Mouse (Mus musculus) kidney, adult 2 months (tissue): Measurements from ENCODE around the gene Pcgf2.

Experiments used
- CTCF ChIP-seq: fragments of 200-500 bp; conservative IDR thresholded peaks from 2 replicates; pipeline ENCODE4 v1.5.1; 2011; ENCODE audit warnings: low read depth, mild to moderate bottlenecking, control low read depth, low read length, moderate library complexity, mixed read lengths; ENCODE audit not compliant: insufficient read depth, insufficient read length
- POLR2A ChIP-seq: fragments of 200-500 bp; IDR thresholded peaks from one replicate; pipeline ENCODE4 v1.6.1; 2011; ENCODE audit warnings: low read depth, low read length, control low read depth

DNA sequence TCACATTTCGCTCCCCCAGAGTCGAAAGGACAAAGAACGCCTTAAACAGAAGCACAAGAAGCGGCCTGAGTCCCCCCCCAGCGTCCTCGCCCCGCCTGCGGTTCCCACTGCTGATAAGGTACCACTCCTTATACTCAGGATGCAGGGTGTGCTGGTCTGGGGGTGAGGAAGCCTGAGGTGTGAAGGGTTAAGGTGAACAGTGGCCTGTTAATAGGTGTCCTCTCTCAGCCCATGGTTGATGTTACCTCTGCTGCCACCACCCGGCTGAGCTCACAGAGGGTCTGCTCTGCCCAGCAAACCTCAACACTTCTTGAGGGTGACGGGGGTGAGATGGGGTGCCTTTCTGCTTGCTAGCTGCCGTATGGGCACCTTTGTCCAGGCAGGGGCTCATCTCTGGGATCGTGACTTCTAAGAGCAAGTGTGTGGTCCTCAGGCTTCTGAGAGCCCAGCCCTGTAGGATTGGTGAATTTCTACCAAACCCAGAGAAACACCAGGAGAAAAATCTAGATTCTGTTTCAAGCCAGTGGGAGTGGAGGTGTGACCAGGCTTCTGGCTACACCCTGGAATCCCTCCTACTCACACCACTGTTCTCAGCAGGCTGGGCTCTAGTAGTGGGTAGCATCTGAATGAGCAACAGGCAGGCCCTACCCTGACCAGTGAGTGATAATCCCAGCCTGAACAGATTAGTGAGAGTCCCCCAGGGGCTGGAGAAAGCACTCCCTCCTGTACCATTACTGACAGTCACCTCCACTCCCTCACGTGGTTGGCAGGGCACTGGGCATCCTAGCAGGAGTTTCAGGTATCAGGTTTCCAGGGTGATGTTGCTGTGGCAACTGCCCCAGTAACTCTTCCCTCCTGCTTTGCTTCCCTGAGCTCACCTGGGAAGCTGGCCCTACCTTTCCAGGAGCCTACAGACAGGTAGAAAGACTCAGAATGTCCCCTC is 29.8 kb downstream of the Pcgf2 start:
- TF ChIP-seq CTCF (no peak), POLR2A (no peak)
